Mouse (Mus musculus) bone marrow macrophage, adult 2 months (primary cell): ENCODE measurements around the gene Kcnip1.

Source experiments
- CTCF ChIP-seq: IDR thresholded peaks from 2 replicates; pipeline ENCODE4 v1.5.1; 2012; ENCODE audit warnings: low read depth, mild to moderate bottlenecking, low read length, moderate library complexity
- POLR2A ChIP-seq: IDR thresholded peaks from 2 replicates; pipeline ENCODE4 v1.6.1; 2012; ENCODE audit warnings: mild to moderate bottlenecking, low read depth, low read length, borderline replicate concordance

DNA sequence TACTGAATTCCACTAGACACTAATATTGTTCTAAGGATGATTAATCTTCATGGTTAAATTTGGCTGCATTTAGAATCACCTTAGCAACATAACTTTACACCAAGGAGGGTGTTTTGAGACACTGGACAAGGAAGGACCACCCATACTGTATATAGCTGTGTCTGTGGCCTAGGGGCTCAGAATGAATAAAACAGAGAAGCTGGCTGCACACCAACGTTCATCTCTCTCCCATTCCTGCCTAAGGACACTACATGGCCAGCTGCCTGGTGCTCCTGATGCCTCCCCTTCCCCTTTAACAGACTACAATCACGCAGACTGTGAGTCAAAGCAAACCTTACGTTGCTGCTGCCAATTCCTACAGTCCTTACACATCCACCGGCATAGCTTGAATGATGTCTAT, 37.0 kb downstream of the Kcnip1 start:
- TF ChIP-seq CTCF: no peak
- no peak for TF ChIP-seq POLR2A
